Mouse (Mus musculus) liver, embryonic 14.5 days (tissue): ENCODE data around the gene Adamts20. TPM values are rescaled to one million over a fixed set of nuclear protein-coding genes. Genes with fewer than 3 reads are reported as not detected.

Source experiments
- ATAC-seq: fragments of 200-750 bp; cut with Nextera tagmentation; 2 replicates; pipeline ENCODE4 v1.8.0; 2017; ENCODE audit warnings: moderate number of reproducible peaks, mild to moderate bottlenecking, moderate library complexity; ENCODE audit not compliant: insufficient read depth
- DNase-seq, 3 experiments: peaks; one replicate each; pipeline ENCODE4 v3.0.0-alpha.2; 2012 to 2013; ENCODE audit warnings: low read depth in 3 of 3, low spot score in 3 of 3
- H3K27ac ChIP-seq: fragments of 300-500 bp; sonication (generic); 2 replicates; pipeline ENCODE4 v1.5.1; 2014; ENCODE audit warnings: moderate library complexity, mild to moderate bottlenecking, control low read depth, inconsistent platforms
- H3K27me3 ChIP-seq: fragments of 300-500 bp; sonication (generic); 2 replicates; pipeline ENCODE4 v1.6.1; 2014; ENCODE audit warnings: mild to moderate bottlenecking, low read length, moderate library complexity; ENCODE audit not compliant: control insufficient read depth, insufficient read depth
- H3K36me3 ChIP-seq: fragments of 300-500 bp; sonication (generic); replicated peaks from 2 replicates; pipeline ENCODE4 v1.6.1; 2014; ENCODE audit warnings: low read depth; ENCODE audit not compliant: control insufficient read depth, insufficient read depth
- H3K4me1 ChIP-seq, 2 experiments: fragments of 200-500 bp in 1 of 2; fragments of 300-500 bp in 1 of 2; sonication (generic) in 1 of 2; replicated peaks; 2 replicates each; pipeline ENCODE4 v1.6.1; 2012 to 2014; ENCODE audit warnings: antibody characterized with exemption in 1 of 2, inconsistent platforms in 1 of 2, low read length in 1 of 2; ENCODE audit not compliant: control insufficient read depth in 2 of 2, insufficient read depth in 2 of 2
- H3K4me2 ChIP-seq: fragments of 300-500 bp; sonication (generic); 2 replicates; pipeline ENCODE4 v1.6.1; 2014; ENCODE audit warnings: low read depth, mild to moderate bottlenecking, control low read depth, moderate library complexity
- H3K4me3 ChIP-seq, 2 experiments: fragments of 200-500 bp in 1 of 2; fragments of 300-500 bp in 1 of 2; sonication (generic) in 1 of 2; 2 replicates each; pipeline ENCODE4 v1.5.1; 2012 to 2014; ENCODE audit warnings: low read depth in 2 of 2, low read length in 2 of 2, mild to moderate bottlenecking in 2 of 2, control low read depth in 1 of 2, inconsistent platforms in 1 of 2, moderate library complexity in 1 of 2; ENCODE audit not compliant: insufficient read depth in 1 of 2
- H3K9ac ChIP-seq: fragments of 300-500 bp; sonication (generic); replicated peaks from 2 replicates; pipeline ENCODE4 v1.6.1; 2014; ENCODE audit warnings: mild to moderate bottlenecking, control low read depth, moderate library complexity
- H3K9me3 ChIP-seq: fragments of 300-500 bp; sonication (generic); 2 replicates; pipeline ENCODE4 v1.6.1; 2016; ENCODE audit warnings: low read length, mixed read lengths; ENCODE audit not compliant: control insufficient read depth
- CTCF ChIP-seq: IDR thresholded peaks from 2 replicates; pipeline ENCODE4 v1.5.1; 2016; ENCODE audit warnings: antibody characterized with exemption, low read depth, control low read depth
- EP300 ChIP-seq: IDR thresholded peaks from 2 replicates; pipeline ENCODE4 v1.6.1; 2016; ENCODE audit warnings: antibody characterized with exemption, low read depth
- WGBS: fragments of 180-500 bp; shearing (Covaris S2); extraction: QIAGEN DNeasy Blood & Tissue Kit; methylation state at CpG from one replicate; pipeline ENCODE4 v1.1.7; 2014; ENCODE audit not compliant: insufficient replicate concordance; 5-methylcytosine and 5-hydroxymethylcytosine counted together
- polyA plus RNA-seq, 2 experiments: library from polyadenylated mRNA; depleted of rRNA in 1 of 2; stranded (reverse) in 1 of 2; unstranded in 1 of 2; fragments of >200 nt; fragmentation: Nextera tagmentation in 1 of 2; extraction: Ambion mirVana in 1 of 2; gene quantifications; 2 replicates each; pipeline versions ENCODE4 v1.2.1 to v1.2.3; 2012 to 2014

Gene Adamts20
- polyA plus RNA-seq, 2 experiments, result 0.09 to 0.10 TPM

DNA sequence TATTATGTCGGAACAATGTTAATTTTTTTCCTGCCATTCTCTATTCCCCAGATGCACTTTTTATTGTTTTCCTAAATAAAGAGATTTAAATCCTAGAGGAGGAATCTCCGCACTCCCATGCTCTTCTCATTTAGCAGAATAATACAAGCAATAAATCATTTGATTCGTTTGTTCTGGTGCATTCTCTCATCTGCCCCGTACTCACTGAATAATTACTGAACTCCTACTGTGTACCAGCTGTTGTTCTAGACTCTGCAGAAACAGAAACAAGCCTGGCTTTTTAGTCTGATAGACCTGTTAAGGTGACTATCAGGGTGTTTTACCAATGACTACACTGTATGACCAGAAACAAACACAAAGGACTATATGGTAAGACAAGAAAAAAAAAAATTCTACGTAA is 29.7 kb downstream of the Adamts20 start:
- Histone ChIP-seq H3K27ac (no peak overlapping the region), H3K36me3 (no peaks in the 10 kb centered on the region), H3K27me3 (no peaks in the 10 kb centered on the region), H3K4me2 (no peak overlapping the region), H3K4me3 (no peak overlapping the region), H3K4me1 (no peaks in the 10 kb centered on the region), H3K9ac (no peak overlapping the region), H3K9me3 (no peaks in the 10 kb centered on the region)
- DNase-seq (no peak), ATAC-seq (no peak)
- TF ChIP-seq EP300, result no peak
- no peak for TF ChIP-seq CTCF
- WGBS, result 66% methylated on average over 5 of the region's 5 CpGs

GRCm38 (mm10) chr15:94430681-94431405 is 34.4 kb downstream of the Adamts20 start:
- Histone ChIP-seq H3K27ac (no peak overlapping the region), H3K27me3 (no peaks in the 10 kb centered on the region), H3K9ac (no peak overlapping the region), H3K9me3 (no peaks in the 10 kb centered on the region), H3K36me3 (no peaks in the 10 kb centered on the region), H3K4me3 (no peak overlapping the region), H3K4me2 (no peak overlapping the region), H3K4me1 (no peaks in the 10 kb centered on the region)
- DNase-seq (no peak), ATAC-seq (no peak)
- no peak for TF ChIP-seq EP300
- no peak for TF ChIP-seq CTCF
- WGBS, result 65% methylated on average over 14 of the region's 14 CpGs

GRCm38 (mm10) chr15:94428726-94429125 is 36.5 kb downstream of the Adamts20 start:
- TF ChIP-seq EP300 (no peak), CTCF (no peak)
- Histone ChIP-seq H3K4me3 (no peak overlapping the region), H3K9ac (no peak overlapping the region), H3K27ac (no peak overlapping the region), H3K4me2 (no peak overlapping the region), H3K4me1 (no peaks in the 10 kb centered on the region), H3K36me3 (no peaks in the 10 kb centered on the region), H3K27me3 (no peaks in the 10 kb centered on the region), H3K9me3 (no peaks in the 10 kb centered on the region)
- ATAC-seq (no peak), DNase-seq (no peak)
- 64% methylated on average over 4 of the region's 4 CpGs for WGBS

GRCm38 (mm10) chr15:94427482-94428214 is 37.6 kb downstream of the Adamts20 start:
- H3K9ac ChIP-seq, result no peak overlapping the region
- H3K4me2 ChIP-seq, result no peak overlapping the region
- TF ChIP-seq CTCF, result no peak
- TF ChIP-seq EP300, result no peak
- H3K27me3 ChIP-seq, result no peaks in the 10 kb centered on the region
- ATAC-seq, result no peak
- no peak overlapping the region for H3K27ac ChIP-seq
- DNase-seq, result no peak
- WGBS, result 56% methylated on average over 9 of the region's 9 CpGs
- no peak overlapping the region for H3K4me3 ChIP-seq
- H3K9me3 ChIP-seq, result no peaks in the 10 kb centered on the region
- no peaks in the 10 kb centered on the region for H3K4me1 ChIP-seq
- H3K36me3 ChIP-seq, result no peaks in the 10 kb centered on the region

DNA sequence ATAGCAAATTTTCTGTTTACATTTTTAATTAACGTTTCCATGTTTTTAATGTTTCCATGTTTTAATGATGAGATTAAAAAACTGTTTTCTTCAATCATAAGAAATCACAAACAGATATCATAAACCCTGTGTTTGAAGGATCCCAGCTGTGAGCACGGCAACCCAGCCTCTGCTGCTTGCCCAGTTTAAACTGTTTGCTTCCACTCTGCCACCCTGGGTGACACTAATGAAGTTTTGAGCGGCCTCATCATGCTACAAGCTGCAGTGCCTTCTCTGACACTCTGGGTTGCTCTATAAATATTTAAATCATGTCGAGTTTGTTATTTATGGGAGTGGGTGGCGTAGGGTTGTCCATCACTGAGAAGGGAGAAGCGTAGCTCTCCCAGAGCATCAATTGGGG is 44.7 kb downstream of the Adamts20 start:
- Histone ChIP-seq H3K9ac (no peak overlapping the region), H3K27me3 (no peaks in the 10 kb centered on the region), H3K4me2 (no peak overlapping the region), H3K27ac (no peak overlapping the region), H3K4me1 (no peaks in the 10 kb centered on the region), H3K36me3 (no peaks in the 10 kb centered on the region), H3K9me3 (no peaks in the 10 kb centered on the region), H3K4me3 (no peak overlapping the region)
- WGBS, result 48% methylated on average over 6 of the region's 6 CpGs
- ATAC-seq, result no peak
- TF ChIP-seq CTCF (no peak), EP300 (no peak)
- DNase-seq, result no peak
